Mouse (Mus musculus) neural tube, embryonic 12.5 days (tissue): Measurements from ENCODE around the gene Rhov. TPM values are rescaled to one million over a fixed set of nuclear protein-coding genes. Genes with fewer than 3 reads are reported as not detected.
A peak's percentile ranks its signal among the peaks of the same experiment; 100 is the strongest.

Experiments
- ATAC-seq: fragments of 200-750 bp; cut with Nextera tagmentation; 2 replicates; pipeline ENCODE4 v1.8.0; 2017; ENCODE audit warnings: low read depth, mild to moderate bottlenecking, moderate TSS enrichment, moderate library complexity; ENCODE audit not compliant: low FRiP score
- H3K27ac ChIP-seq: fragments of 300-500 bp; sonication (generic); 2 replicates; pipeline ENCODE4 v1.5.1; 2016
- H3K27me3 ChIP-seq: fragments of 300-500 bp; sonication (generic); replicated peaks from 2 replicates; pipeline ENCODE4 v1.6.1; 2016; ENCODE audit warnings: mild to moderate bottlenecking
- H3K36me3 ChIP-seq: fragments of 300-500 bp; sonication (generic); 2 replicates; pipeline ENCODE4 v1.6.1; 2016; ENCODE audit warnings: mild to moderate bottlenecking
- H3K4me1 ChIP-seq: fragments of 300-500 bp; sonication (generic); 2 replicates; pipeline ENCODE4 v1.6.1; 2016
- H3K4me2 ChIP-seq: fragments of 300-500 bp; sonication (generic); replicated peaks from 2 replicates; pipeline ENCODE4 v1.6.1; 2016; ENCODE audit warnings: mild to moderate bottlenecking
- H3K4me3 ChIP-seq: fragments of 300-500 bp; sonication (generic); 2 replicates; pipeline ENCODE4 v1.5.1; 2016
- H3K9ac ChIP-seq: fragments of 300-500 bp; sonication (generic); 2 replicates; pipeline ENCODE4 v1.6.1; 2016; ENCODE audit warnings: mild to moderate bottlenecking
- H3K9me3 ChIP-seq: fragments of 300-500 bp; sonication (generic); 2 replicates; pipeline ENCODE4 v1.6.1; 2016; ENCODE audit warnings: mild to moderate bottlenecking
- WGBS: fragments of 180-500 bp; shearing (Covaris S2); methylation state at CpG from one replicate; pipeline ENCODE4 v1.1.7; 2016; 5-methylcytosine and 5-hydroxymethylcytosine counted together
- polyA plus RNA-seq: library from polyadenylated mRNA; unstranded; fragments of >200 nt; fragmentation: Nextera tagmentation; extraction: Ambion mirVana; gene quantifications from 2 replicates; pipeline ENCODE4 v1.2.1, GENCODE M21; 2016

Gene Rhov
- 8.4 and 9.3 TPM in 2 replicates for polyA plus RNA-seq

GRCm38 (mm10) chr2:119270643-119271331 is at the start of gene Rhov:
Gene Rhov, minus strand, starts transcription at chr2:119271272.
- no peak within 1 kb of the TSS for H3K27ac ChIP-seq
- under 1% methylated on average over 49 of the region's 49 CpGs for WGBS

DNA sequence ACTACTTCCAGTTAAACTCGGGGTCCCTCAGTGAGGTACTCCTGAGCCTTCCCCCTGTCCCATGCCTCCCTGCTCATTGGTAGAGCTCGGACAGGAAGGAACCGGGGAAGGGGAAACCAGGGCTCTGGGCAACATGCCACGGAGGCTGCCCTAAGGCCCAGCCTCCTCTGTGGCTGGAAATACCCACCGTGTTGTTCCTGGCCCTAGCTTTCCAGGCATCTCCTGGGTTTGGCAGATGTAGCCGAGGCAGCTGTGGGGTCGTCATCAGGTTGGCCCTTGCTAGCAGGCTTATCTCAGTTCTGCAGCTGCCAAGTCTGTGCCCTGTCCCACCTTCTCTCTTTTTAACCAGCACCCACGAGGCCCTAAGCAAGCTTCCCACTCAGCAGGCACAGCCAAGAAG is 49.5 kb upstream of the Rhov start:
- peaks cover 36% of the 10 kb centered on the region for H3K4me1 ChIP-seq
- H3K4me3 ChIP-seq = no peak overlapping the region
- ATAC-seq = no peak
- WGBS = 72% methylated on average over 8 of the region's 8 CpGs
- no peak overlapping the region for H3K4me2 ChIP-seq
- no peak overlapping the region for H3K9ac ChIP-seq
- peaks cover 3% of the 10 kb centered on the region; the same call in 1 of the 2 replicates for H3K9me3 ChIP-seq
- H3K27me3 ChIP-seq = peaks cover 96% of the 10 kb centered on the region
- no peaks in the 10 kb centered on the region for H3K36me3 ChIP-seq
- H3K27ac ChIP-seq = no peak overlapping the region

More at GRCm38 (mm10) chr2:119270643-119271331, at the start of gene Rhov:
- Histone ChIP-seq H3K9ac (peak within 1 kb of the TSS; percentile 64), H3K4me1 (0 out of 2 replicates have a peak, but pooled peaks cover 3% of the 10 kb centered on the region), H3K4me3 (peak within 1 kb of the TSS; percentile 67), H3K36me3 (no peaks in the 10 kb centered on the region), H3K4me2 (peak within 1 kb of the TSS; percentile 94), H3K27me3 (peaks cover 16% of the 10 kb centered on the region), H3K9me3 (no peaks in the 10 kb centered on the region)
- peak; percentile 87 for ATAC-seq

- peaks cover 24% of the 10 kb centered on the region for H3K4me1 ChIP-seq
- H3K36me3 ChIP-seq = no peaks in the 10 kb centered on the region
- no peak for ATAC-seq
- H3K4me2 ChIP-seq = no peak overlapping the region
- no peak overlapping the region for H3K9ac ChIP-seq
- peaks cover 85% of the 10 kb centered on the region for H3K27me3 ChIP-seq
- WGBS = 70% methylated on average over 3 of the region's 3 CpGs
- H3K27ac ChIP-seq = no peak overlapping the region
- H3K4me3 ChIP-seq = no peak overlapping the region
- H3K9me3 ChIP-seq = peaks cover 3% of the 10 kb centered on the region; the same call in 1 of the 2 replicates
These were observed 47.1 kb upstream of the Rhov start for GRCm38 (mm10) chr2:119318043-119318710.

GRCm38 (mm10) chr2:119314742-119315310 is 43.8 kb upstream of the Rhov start:
- 56% methylated on average over 12 of the region's 12 CpGs for WGBS
- Histone ChIP-seq H3K27ac (no peak overlapping the region), H3K36me3 (no peaks in the 10 kb centered on the region), H3K4me2 (no peak overlapping the region), H3K9me3 (peaks cover 3% of the 10 kb centered on the region; the same call in 1 of the 2 replicates), H3K4me1 (peaks cover 15% of the 10 kb centered on the region), H3K27me3 (peaks cover 66% of the 10 kb centered on the region), H3K9ac (no peak overlapping the region), H3K4me3 (no peak overlapping the region)
- no peak for ATAC-seq

DNA sequence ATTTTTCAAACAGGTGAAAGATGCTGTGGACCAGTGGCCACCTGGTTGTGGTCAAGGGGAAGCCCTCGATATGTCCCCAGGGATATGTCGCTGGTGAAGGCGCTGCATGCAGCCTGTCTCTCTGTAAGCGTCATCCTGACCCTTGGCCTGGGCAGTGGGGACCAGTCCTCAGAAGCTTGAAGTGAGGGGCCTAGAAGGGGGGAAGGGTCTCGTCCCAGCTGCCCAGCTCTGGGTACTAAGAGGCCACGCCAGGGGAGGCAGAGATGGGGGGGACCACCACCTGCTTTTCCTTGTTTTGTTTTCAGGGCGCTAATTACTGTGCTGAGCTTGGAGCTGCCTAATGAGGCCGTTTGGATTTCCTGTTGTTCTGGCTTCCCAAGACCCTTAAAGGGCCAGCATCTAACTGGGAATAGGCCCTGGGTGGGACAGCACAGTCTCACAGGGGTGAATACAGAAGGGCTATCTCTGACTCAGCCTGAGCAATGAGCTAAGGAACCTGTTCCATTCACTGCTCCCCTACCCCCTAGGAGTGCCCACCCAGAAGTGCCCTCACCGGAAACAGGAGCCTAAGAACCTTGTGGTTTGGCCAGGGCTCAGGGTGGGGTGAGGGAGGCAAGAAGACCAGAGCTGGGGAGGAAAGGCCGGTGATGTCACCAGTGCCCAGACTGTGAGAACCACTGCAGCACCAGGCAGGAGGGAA is 42.9 kb upstream of the Rhov start:
- Histone ChIP-seq H3K9me3 (peaks cover 3% of the 10 kb centered on the region; the same call in 1 of the 2 replicates), H3K27ac (no peak overlapping the region), H3K27me3 (peaks cover 60% of the 10 kb centered on the region), H3K36me3 (no peaks in the 10 kb centered on the region), H3K9ac (no peak overlapping the region), H3K4me2 (no peak overlapping the region), H3K4me1 (peaks cover 15% of the 10 kb centered on the region), H3K4me3 (no peak overlapping the region)
- ATAC-seq = peak; percentile 25; the same call in 1 of the 2 replicates
- 26% methylated on average over 10 of the region's 10 CpGs for WGBS

DNA sequence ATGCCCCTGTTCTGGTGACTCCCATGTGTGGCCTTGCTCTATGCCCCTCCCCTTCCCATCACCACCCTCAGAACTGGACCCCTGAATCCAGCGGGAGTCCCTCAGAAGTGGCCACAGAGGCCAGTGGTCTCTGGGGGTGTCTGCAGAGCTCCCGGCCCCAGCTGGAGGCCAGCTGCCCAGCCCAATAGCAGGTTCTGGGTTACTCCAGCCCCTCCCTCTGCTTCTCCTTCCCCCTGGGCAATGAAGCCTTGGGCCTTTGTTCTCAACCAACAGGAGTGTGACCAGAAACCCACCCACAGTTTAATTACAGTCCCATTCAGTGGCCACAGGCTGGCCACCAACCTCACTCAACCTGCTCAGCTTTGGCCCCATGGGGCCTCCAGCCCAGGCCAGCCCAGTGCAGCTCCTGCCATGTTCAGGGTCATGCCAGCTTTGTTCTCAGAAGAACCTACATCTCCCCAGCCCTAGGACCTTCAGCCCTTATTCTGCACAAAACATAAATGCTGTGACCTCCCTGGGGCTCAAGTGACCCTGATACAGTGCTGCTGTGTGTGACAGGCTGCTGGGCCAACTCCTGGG is 41.4 kb upstream of the Rhov start:
- 0 out of 2 replicates have a peak, but pooled peaks have one; percentile 7 for ATAC-seq
- 6% methylated on average over 2 of the region's 2 CpGs for WGBS

GRCm38 (mm10) chr2:119311544-119311943 is 40.5 kb upstream of the Rhov start:
- Histone ChIP-seq H3K36me3 (no peaks in the 10 kb centered on the region), H3K27me3 (peaks cover 36% of the 10 kb centered on the region), H3K9me3 (peaks cover 3% of the 10 kb centered on the region; the same call in 1 of the 2 replicates), H3K4me2 (no peak overlapping the region), H3K4me1 (peaks cover 15% of the 10 kb centered on the region), H3K27ac (no peak overlapping the region), H3K9ac (no peak overlapping the region), H3K4me3 (no peak overlapping the region)
- WGBS = 48% methylated on average over 12 of the region's 12 CpGs
- no peak for ATAC-seq

More for the DNA sequence above, 41.4 kb upstream of the Rhov start:
- peaks cover 45% of the 10 kb centered on the region for H3K27me3 ChIP-seq
- H3K27ac ChIP-seq = no peak overlapping the region
- H3K4me1 ChIP-seq = peaks cover 15% of the 10 kb centered on the region
- H3K9ac ChIP-seq = no peak overlapping the region
- no peak overlapping the region for H3K4me2 ChIP-seq
- no peak overlapping the region for H3K4me3 ChIP-seq
- peaks cover 3% of the 10 kb centered on the region; the same call in 1 of the 2 replicates for H3K9me3 ChIP-seq
- H3K36me3 ChIP-seq = no peaks in the 10 kb centered on the region

DNA sequence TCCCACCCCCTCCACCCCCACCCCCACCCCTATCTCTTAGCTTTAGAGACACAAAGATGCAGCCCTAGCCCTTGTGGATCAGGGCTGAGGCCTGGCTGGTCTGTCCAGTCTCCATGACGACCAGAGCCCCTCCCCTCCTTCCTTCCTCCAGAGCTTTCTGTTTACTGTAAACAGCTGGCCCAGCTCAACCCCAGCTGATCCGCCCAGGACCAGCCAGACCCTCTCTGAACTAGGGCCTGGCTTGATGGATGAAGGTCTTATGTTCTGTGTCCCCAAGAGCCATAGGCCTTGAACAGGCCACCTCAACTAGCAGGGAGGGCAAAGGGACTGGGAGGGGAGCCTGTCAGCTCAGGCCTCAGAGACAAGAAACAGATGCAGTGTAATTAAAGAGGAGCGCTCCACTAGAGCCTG is 33.7 kb upstream of the Rhov start:
- Histone ChIP-seq H3K36me3 (no peaks in the 10 kb centered on the region), H3K4me3 (no peak overlapping the region), H3K4me1 (peaks cover 27% of the 10 kb centered on the region), H3K4me2 (no peak overlapping the region), H3K27ac (no peak overlapping the region), H3K9ac (no peak overlapping the region), H3K9me3 (no peaks in the 10 kb centered on the region), H3K27me3 (no peaks in the 10 kb centered on the region)
- WGBS = 18% methylated on average over 3 of the region's 3 CpGs
- peak; percentile 58 for ATAC-seq

- Histone ChIP-seq H3K4me1 (peaks cover 29% of the 10 kb centered on the region), H3K9me3 (no peaks in the 10 kb centered on the region), H3K4me2 (no peak overlapping the region), H3K4me3 (no peak overlapping the region), H3K9ac (no peak overlapping the region), H3K27me3 (no peaks in the 10 kb centered on the region), H3K36me3 (peaks cover 4% of the 10 kb centered on the region; the same call in 1 of the 2 replicates), H3K27ac (no peak overlapping the region)
- ATAC-seq = no peak
- 49% methylated on average over 3 of the region's 3 CpGs for WGBS
These were observed 33.3 kb upstream of the Rhov start for GRCm38 (mm10) chr2:119304391-119304790.

GRCm38 (mm10) chr2:119302876-119303275 is 31.8 kb upstream of the Rhov start:
- Histone ChIP-seq H3K27ac (no peak overlapping the region), H3K36me3 (peaks cover 16% of the 10 kb centered on the region), H3K9me3 (no peaks in the 10 kb centered on the region), H3K27me3 (no peaks in the 10 kb centered on the region), H3K9ac (no peak overlapping the region), H3K4me3 (no peak overlapping the region), H3K4me1 (peaks cover 29% of the 10 kb centered on the region), H3K4me2 (no peak overlapping the region)
- no peak for ATAC-seq
- WGBS = 72% methylated on average over 6 of the region's 6 CpGs

DNA sequence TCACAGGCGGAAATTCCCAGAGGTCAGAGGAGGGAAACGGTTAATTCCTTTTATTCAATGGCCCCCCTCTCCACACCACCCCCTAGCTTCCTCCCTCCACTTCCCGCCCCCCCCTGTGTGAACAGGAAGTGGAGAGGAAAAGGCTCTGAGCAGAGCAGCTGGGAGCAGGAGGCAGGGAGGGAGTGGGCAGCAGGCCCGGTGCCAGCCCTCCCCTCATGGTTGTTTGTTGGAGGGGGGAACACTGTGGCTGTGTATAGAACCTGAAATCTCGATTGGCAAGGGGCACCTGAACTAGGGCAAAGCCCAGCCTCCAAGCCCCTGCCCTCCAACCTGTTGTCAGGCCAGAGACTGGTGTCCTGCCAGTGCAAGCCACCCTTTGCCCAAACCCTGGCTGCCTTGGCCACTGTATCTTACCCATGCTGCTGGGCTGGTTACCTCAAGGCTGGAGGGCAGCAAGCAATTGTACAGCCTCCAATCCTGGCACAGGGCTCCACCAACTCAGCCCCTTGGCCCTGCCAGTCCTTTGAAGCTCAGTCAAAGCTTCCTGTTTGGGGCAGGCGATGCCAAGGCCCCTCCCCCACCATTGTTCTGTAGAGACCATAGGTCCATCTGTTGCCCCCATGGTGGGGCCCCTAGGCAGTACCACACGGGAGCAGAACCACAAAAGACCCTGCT is 29.9 kb upstream of the Rhov start:
- Histone ChIP-seq H3K9me3 (no peaks in the 10 kb centered on the region), H3K27ac (no peak overlapping the region; the same call in 1 of the 2 replicates), H3K4me2 (peak overlapping the region; percentile 34; the same call in 1 of the 2 replicates), H3K36me3 (peaks cover 33% of the 10 kb centered on the region), H3K4me1 (peaks cover 29% of the 10 kb centered on the region), H3K4me3 (no peak overlapping the region), H3K27me3 (no peaks in the 10 kb centered on the region), H3K9ac (no peak overlapping the region)
- 51% methylated on average over 7 of the region's 7 CpGs for WGBS
- no peak for ATAC-seq
